Mouse (Mus musculus): ENCODE data around the gene Gm20388. TPM values are rescaled to one million over a fixed set of nuclear protein-coding genes. Genes with fewer than 3 reads are reported as not detected.

Gm20388 gene
- polyA plus RNA-seq, 1 experiment from 2014 or later: 47.1 TPM

- H3K4me3 ChIP-seq (ENCODE audit: inconsistent target): no peak overlapping the region
- no peaks in the 10 kb centered on the region; the same call in 1 of the 2 replicates for H3K79me2 ChIP-seq (ENCODE audit: inconsistent target)
- H3K27ac ChIP-seq: no peak overlapping the region
- no peaks in the 10 kb centered on the region for H3K36me3 ChIP-seq (ENCODE audit: inconsistent target)
- 94% methylated on average over 6 of the region's 6 CpGs for WGBS (ENCODE audit: missing documents)
Observed at GRCm38 (mm10) chr8:120513145-120513544, 602.5 kb downstream of the Gm20388 start.

GRCm38 (mm10) chr8:120513638-120514461 lies 603.2 kb downstream of the Gm20388 start:
- H3K4me3 ChIP-seq (ENCODE audit: inconsistent target): no peak overlapping the region
- no peak overlapping the region for H3K27ac ChIP-seq
- no peaks in the 10 kb centered on the region for H3K36me3 ChIP-seq (ENCODE audit: inconsistent target)
- H3K79me2 ChIP-seq (ENCODE audit: inconsistent target): no peaks in the 10 kb centered on the region; the same call in 1 of the 2 replicates
- 96% methylated on average over 23 of the region's 26 CpGs for whole genome bisulfite sequencing (ENCODE audit: missing documents)

GRCm38 (mm10) chr8:120515214-120515613 lies 604.6 kb downstream of the Gm20388 start:
- Histone ChIP-seq H3K27ac (no peak overlapping the region), H3K79me2 (ENCODE audit: inconsistent target) (no peaks in the 10 kb centered on the region; the same call in 1 of the 2 replicates), H3K36me3 (ENCODE audit: inconsistent target) (no peaks in the 10 kb centered on the region), H3K4me3 (ENCODE audit: inconsistent target) (no peak overlapping the region)
- 90% methylated on average over 2 of the region's 2 CpGs for WGBS (ENCODE audit: missing documents)

GRCm38 (mm10) chr8:120515650-120516049 lies 605.0 kb downstream of the Gm20388 start:
- H3K79me2 ChIP-seq (ENCODE audit: inconsistent target): no peaks in the 10 kb centered on the region; the same call in 1 of the 2 replicates
- H3K4me3 ChIP-seq (ENCODE audit: inconsistent target): no peak overlapping the region
- no peaks in the 10 kb centered on the region for H3K36me3 ChIP-seq (ENCODE audit: inconsistent target)
- no peak overlapping the region for H3K27ac ChIP-seq
- 94% methylated on average over 6 of the region's 6 CpGs for WGBS (ENCODE audit: missing documents)

- H3K4me3 ChIP-seq (ENCODE audit: inconsistent target): no peak overlapping the region
- no peaks in the 10 kb centered on the region for H3K36me3 ChIP-seq (ENCODE audit: inconsistent target)
- H3K27ac ChIP-seq: no peak overlapping the region
- WGBS (ENCODE audit: missing documents): 85% methylated on average over 11 of the region's 12 CpGs
- H3K79me2 ChIP-seq (ENCODE audit: inconsistent target): no peaks in the 10 kb centered on the region; the same call in 1 of the 2 replicates
Observed at GRCm38 (mm10) chr8:120516182-120516755, 605.6 kb downstream of the Gm20388 start.

GRCm38 (mm10) chr8:120517666-120518410 lies 607.2 kb downstream of the Gm20388 start:
- no peaks in the 10 kb centered on the region for H3K36me3 ChIP-seq (ENCODE audit: inconsistent target)
- H3K79me2 ChIP-seq (ENCODE audit: inconsistent target): no peaks in the 10 kb centered on the region; the same call in 1 of the 2 replicates
- 90% methylated on average over 11 of the region's 11 CpGs for WGBS (ENCODE audit: missing documents)
- no peak overlapping the region for H3K27ac ChIP-seq
- H3K4me3 ChIP-seq (ENCODE audit: inconsistent target): no peak overlapping the region

GRCm38 (mm10) chr8:120518736-120519534 lies 608.3 kb downstream of the Gm20388 start:
- Histone ChIP-seq H3K4me3 (ENCODE audit: inconsistent target) (no peak overlapping the region), H3K79me2 (ENCODE audit: inconsistent target) (no peaks in the 10 kb centered on the region; the same call in 1 of the 2 replicates), H3K27ac (no peak overlapping the region), H3K36me3 (ENCODE audit: inconsistent target) (no peaks in the 10 kb centered on the region)
- 98% methylated on average over 13 of the region's 14 CpGs for WGBS (ENCODE audit: missing documents)

GRCm38 (mm10) chr8:120520287-120520686 lies 609.6 kb downstream of the Gm20388 start:
- no peaks in the 10 kb centered on the region for H3K36me3 ChIP-seq (ENCODE audit: inconsistent target)
- H3K79me2 ChIP-seq (ENCODE audit: inconsistent target): no peaks in the 10 kb centered on the region; the same call in 1 of the 2 replicates
- H3K27ac ChIP-seq: no peak overlapping the region
- no peak overlapping the region for H3K4me3 ChIP-seq (ENCODE audit: inconsistent target)
- 92% methylated on average over 15 of the region's 15 CpGs for WGBS (ENCODE audit: missing documents)

- no peaks in the 10 kb centered on the region; the same call in 1 of the 2 replicates for H3K79me2 ChIP-seq (ENCODE audit: inconsistent target)
- no peak overlapping the region for H3K27ac ChIP-seq
- H3K36me3 ChIP-seq (ENCODE audit: inconsistent target): no peaks in the 10 kb centered on the region
- no peak overlapping the region for H3K4me3 ChIP-seq (ENCODE audit: inconsistent target)
- WGBS (ENCODE audit: missing documents): 91% methylated on average over 19 of the region's 20 CpGs
Observed at GRCm38 (mm10) chr8:120520707-120521590, 610.3 kb downstream of the Gm20388 start.

- H3K4me3 ChIP-seq (ENCODE audit: inconsistent target): no peak overlapping the region
- no peak overlapping the region for H3K27ac ChIP-seq
- no peaks in the 10 kb centered on the region for H3K36me3 ChIP-seq (ENCODE audit: inconsistent target)
- WGBS (ENCODE audit: missing documents): 96% methylated on average over 7 of the region's 7 CpGs
- H3K79me2 ChIP-seq (ENCODE audit: inconsistent target): no peaks in the 10 kb centered on the region; the same call in 1 of the 2 replicates
Observed at GRCm38 (mm10) chr8:120521591-120521965, 610.9 kb downstream of the Gm20388 start.

GRCm38 (mm10) chr8:120523641-120524040 lies 613.0 kb downstream of the Gm20388 start:
- H3K4me3 ChIP-seq (ENCODE audit: inconsistent target): no peak overlapping the region
- H3K36me3 ChIP-seq (ENCODE audit: inconsistent target): no peaks in the 10 kb centered on the region
- 81% methylated on average over 7 of the region's 7 CpGs for WGBS (ENCODE audit: missing documents)
- H3K79me2 ChIP-seq (ENCODE audit: inconsistent target): no peaks in the 10 kb centered on the region; the same call in 1 of the 2 replicates
- H3K27ac ChIP-seq: no peak overlapping the region

- no peak overlapping the region for H3K4me3 ChIP-seq (ENCODE audit: inconsistent target)
- WGBS (ENCODE audit: missing documents): 93% methylated on average over 1 of the region's 1 CpGs
- H3K36me3 ChIP-seq (ENCODE audit: inconsistent target): no peaks in the 10 kb centered on the region
- no peaks in the 10 kb centered on the region; the same call in 1 of the 2 replicates for H3K79me2 ChIP-seq (ENCODE audit: inconsistent target)
- H3K27ac ChIP-seq: no peak overlapping the region
Observed at GRCm38 (mm10) chr8:120525135-120525534, 614.5 kb downstream of the Gm20388 start.

- 88% methylated on average over 6 of the region's 6 CpGs for WGBS (ENCODE audit: missing documents)
- H3K4me3 ChIP-seq (ENCODE audit: inconsistent target): no peak overlapping the region
- no peaks in the 10 kb centered on the region; the same call in 1 of the 2 replicates for H3K79me2 ChIP-seq (ENCODE audit: inconsistent target)
- no peak overlapping the region for H3K27ac ChIP-seq
- H3K36me3 ChIP-seq (ENCODE audit: inconsistent target): no peaks in the 10 kb centered on the region
Observed at GRCm38 (mm10) chr8:120525832-120526231, 615.2 kb downstream of the Gm20388 start.

Measured in macrophage (primary cell).